Mouse (Mus musculus) CD4-positive, CD25-positive, alpha-beta regulatory T cell, adult 4 months (primary cell): Measurements from ENCODE around the gene Auts2. TPM values are rescaled to one million over a fixed set of nuclear protein-coding genes. Genes with fewer than 3 reads are reported as not detected.

Experiments used
- ATAC-seq: one replicate; pipeline ENCODE4 v1.8.0; 2017
- polyA plus RNA-seq, 2 experiments: library from polyadenylated mRNA; unstranded; fragments of 100-300 nt; shearing (Covaris generic); gene quantifications; one replicate each; pipeline ENCODE4 v1.2.1; 2017

The Auts2 gene
- polyA plus RNA-seq, 2 experiments from 2014 or later: 0.75 TPM; not detected in 1

DNA sequence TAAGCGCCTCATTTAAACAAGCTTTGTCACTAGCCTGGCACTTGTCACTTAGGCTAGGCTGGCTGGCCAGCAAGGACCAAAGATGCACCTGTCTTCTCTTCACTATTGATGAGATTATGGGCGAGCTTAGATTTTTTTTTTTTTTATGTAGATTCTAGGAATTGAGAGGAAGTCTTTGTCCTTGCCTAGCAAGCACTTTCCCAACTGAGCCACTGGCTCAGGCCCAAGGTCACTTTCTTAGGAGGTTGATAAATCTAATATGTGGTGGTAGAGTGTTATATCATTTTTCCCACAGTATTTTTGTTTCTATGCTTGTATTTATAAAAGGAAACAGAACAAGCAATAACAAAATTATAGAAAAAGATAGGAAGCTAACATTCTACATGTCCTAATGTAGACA, 571.2 kb downstream of the Auts2 start:
- ATAC-seq: no peak

DNA sequence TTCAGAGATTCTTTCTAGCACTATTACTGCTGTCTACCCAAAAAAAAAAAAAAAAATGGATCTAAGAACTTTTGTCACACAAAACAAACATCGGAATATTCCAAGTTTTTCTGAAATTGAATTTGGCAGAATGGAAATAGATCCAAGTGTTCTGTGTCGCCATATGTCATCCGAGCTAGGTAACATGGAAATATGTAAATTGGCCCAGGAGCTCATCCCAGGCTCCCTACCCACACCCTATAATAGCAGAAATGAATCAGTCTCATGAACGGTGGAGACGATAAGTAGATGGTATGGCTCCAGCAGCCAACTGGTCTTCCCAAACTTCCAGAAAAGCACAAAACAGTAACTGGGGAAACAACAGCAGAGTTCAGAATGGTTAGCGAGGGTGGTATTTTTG, 577.6 kb downstream of the Auts2 start:
- ATAC-seq: no peak

DNA sequence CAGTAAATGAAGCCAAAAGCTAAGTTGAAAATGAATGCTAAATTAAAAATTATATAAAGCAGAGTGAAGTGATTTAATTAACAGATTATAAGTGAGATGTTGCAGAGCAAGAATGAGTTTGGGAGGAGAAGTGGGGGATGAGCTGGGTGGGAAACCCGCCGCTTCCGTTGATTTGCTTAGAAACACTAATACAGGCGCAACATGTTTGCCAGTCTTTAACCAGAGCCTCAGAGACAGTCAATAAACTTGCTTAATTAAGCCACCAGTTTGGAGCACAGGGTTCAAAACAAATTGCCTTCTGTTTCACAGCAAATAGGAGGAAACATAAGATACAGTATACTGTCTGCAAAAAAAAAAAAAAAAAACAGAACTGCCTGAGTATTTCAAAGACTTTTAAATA, 579.6 kb downstream of the Auts2 start:
- ATAC-seq: no peak

DNA sequence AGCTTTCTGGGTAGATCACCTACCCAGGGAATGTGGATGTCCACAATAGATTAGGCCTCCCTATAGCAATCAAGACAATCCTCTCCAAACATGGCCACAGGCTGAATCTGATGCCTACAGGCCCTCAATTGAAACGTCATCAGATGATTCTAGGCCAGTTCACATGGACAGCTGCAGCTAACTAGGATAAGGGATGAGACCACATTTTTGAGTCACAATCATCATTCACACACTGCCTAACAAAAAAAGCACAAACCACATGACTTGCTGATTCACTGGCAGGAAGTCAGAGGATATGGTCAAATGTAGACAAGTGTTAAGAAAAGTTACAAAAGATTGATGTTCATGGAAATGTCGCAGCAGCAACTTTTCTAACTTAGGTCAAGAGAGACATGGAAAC, 581.3 kb downstream of the Auts2 start:
- ATAC-seq: no peak

DNA sequence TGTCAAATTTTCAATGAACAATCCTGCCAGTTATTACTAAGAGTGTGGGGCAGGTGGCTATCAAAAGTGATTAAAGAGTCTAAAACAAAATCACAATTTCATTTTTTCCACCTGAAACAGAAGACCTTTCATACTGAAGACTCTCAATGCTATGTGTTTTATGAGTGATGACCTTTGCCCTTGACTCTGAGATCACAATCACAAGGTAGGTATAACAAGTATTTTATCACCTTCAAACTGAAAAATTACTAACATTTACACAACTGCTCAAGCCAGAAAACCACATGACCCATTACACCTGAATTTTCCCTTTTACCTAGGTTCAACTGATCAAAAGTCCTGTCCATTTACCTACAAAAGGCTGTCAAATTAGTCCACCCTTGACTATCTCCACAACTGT, 582.7 kb downstream of the Auts2 start:
- no peak for ATAC-seq

DNA sequence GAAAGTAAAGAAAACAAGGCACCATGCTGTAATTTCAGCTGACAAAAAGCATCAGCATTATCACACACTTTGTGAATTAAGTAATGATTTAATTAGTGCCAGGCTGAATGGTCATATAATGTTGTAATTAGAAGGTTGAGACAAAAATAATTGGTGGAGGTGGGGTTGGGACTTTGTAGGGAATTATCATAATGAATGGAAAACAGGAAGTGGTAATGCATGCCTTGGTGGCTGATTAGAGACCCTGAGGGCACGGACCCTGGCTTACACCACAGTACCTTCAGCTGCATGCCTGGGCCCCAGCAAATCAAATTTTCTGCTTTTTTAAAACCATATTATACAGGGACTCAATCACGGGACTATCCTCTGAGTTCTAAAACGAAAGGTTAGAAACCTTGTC, 586.1 kb downstream of the Auts2 start:
- ATAC-seq: no peak

DNA sequence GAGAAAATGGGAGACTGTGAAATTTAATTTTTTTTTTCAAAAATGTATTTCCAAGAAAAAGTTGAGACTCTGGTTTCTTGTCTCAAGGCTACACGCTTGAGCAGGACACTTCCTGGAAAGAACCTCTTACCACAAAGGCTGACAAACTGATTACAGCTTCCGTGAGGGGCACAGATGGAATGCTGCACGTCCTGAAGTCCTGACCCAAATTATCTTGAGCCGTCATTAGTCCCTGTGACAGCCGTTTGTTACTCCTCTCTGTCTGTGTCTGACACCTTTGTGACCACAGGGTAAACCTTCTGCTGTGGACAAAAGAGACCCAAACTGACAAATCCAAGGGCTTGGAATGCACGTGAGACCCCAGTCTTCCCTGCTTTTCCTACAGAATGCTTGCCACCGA, 587.1 kb downstream of the Auts2 start:
- no peak for ATAC-seq

DNA sequence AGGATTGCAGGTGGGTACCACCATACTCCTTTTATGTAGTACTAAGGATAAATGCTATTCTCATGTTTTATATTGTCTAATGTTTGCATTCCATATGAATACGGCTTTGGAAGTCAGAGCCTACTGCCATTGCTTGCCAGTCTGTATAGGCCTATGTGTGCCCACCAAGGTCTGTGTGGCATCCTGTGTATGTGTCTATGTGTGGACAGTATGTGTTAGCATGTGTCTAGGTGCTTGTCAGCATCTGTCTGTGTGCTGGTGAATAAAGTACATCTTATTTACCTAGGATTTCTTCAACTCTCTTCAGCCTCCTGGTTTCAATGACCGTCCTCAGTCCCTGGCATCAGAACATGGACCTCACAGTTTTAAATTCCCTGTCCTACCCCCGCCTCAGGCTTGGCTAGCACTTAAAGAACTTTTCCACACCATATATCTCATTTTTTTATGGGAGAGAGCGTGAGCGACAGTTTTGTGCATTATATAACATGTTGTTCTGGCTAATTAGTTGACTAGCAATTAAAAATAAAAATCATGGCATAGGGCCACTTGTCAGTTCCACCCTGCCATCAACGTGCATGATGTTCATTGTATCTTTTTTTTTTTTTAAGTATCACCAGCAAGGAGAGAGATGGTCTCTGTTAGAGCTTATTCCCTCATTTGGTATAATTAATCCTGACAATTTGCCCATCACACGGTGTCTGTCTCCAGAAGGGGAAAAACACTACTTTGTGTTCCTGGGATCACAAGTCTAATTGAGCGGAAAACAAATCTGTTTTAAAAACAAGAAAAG, 587.7 kb downstream of the Auts2 start:
- ATAC-seq: no peak

DNA sequence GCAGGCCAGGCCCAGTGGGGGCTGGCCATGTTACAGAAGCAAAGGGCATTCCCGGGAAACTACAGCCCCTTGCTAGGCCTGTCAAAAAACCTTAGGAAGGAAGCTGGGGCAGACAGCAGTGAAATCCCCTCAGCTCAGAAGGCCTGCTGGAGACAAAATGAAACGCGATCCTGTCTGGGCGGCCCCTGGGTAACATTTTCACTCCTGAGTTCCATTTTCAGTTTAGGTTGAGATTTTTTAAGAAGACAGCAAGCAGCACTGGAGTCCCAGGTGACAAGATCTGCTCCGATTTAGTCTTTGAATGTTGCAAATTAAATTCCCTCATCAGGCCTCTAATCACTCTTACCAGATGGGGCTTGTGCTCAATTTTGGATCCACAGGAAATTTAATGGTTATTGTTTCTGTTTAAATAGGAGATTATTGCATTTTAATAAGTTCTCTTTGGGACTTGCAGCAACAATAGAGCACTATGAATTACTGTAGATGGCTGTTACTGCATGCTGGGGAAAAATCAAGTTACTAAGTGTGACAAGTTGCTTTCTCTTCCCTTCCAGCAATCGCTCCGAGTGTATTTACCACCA, 594.5 kb downstream of the Auts2 start:
- ATAC-seq: no peak

DNA sequence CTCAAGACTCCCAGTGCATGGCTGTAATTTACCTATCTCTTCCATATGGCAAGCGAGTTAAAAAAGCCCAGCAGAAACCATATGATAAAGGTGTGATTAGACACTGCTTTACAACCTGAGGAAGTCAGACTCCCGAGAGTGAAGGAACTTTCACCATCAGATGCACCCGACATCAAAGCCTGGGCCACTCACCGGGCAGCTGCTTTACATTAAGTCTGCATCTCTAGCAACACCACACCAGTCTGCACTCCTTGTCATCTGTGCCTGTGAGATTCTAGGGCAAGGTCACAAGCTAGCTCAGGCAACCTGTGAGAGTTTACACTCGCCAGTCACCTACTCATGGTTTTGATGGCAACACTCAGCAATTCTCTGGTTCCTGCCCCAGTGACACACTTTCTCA, 596.3 kb downstream of the Auts2 start:
- ATAC-seq: no peak

DNA sequence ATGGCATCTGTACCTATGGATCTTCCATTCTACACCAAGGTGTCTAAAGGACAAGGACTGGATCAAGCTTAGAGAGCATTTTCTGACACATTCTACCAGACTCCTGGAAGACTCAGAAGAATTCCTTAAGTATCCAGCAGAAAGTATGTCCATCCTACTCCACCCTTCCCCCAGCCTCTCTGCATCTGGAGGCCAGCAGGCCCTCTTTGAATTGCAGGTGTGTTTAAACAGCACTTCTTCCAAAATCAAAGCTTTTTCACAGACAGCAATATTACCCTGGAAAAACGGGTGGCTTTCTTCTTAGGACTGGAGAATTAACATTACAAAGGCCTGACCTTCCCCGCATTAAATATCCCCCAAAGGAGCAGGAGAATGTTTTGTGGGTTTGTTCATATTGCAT, 598.4 kb downstream of the Auts2 start:
- ATAC-seq: no peak

DNA sequence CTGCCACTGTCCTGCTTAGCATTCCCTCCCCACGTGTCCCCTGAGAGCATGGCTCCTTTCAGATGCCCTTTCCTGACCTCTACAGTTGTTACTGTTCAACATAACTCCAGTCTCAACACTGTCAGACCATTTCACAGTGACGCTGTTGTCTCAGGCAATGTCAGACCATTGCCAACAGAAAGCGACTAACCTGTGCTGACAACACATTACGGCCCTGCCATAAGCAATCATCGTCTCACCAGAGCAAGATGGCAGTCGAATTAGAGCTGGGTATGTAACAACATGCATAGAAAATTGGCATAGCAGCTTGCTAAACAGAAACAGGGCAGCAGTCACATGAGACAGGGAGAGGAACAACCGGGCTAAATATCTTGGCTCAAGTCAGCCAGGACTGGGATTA, 614.4 kb downstream of the Auts2 start:
- no peak for ATAC-seq

DNA sequence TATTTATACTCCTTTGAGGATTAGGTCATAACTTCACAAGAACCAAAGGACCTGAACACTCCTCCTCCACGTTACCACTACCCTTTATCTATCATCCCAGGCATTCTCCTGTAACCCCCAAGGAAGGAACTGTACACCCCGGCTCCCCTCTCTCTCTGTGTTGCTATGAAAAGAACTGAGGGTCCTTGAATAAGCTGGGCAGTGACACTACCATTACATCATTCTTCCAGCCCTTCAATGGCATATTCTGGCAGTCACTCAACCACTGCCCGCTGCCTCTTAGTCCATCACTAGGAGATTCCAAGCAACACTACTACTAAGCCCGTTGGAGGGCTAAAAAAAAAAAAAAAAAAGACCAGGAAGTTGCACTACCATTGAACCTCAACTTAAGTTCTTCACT, 620.4 kb downstream of the Auts2 start:
- ATAC-seq: no peak

DNA sequence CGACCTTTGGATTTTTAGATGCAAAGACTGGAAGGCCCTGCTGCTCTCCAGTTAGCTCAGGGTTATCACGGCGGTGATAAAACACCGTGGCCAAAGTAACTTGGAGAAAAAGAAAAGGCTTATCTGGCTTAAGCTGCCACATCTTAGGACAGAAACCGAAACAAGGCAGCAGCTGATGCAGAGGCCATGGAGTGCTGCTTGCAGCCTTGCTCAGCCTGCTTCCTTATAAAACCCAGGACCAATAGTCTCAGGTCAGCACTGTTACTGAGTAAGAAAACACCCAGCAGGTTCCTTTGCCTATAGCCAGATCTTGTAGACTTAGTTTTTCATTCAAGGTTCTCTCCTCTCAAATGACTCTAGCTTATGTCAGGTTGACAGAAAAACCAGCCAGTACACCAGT, 621.0 kb downstream of the Auts2 start:
- ATAC-seq: no peak

DNA sequence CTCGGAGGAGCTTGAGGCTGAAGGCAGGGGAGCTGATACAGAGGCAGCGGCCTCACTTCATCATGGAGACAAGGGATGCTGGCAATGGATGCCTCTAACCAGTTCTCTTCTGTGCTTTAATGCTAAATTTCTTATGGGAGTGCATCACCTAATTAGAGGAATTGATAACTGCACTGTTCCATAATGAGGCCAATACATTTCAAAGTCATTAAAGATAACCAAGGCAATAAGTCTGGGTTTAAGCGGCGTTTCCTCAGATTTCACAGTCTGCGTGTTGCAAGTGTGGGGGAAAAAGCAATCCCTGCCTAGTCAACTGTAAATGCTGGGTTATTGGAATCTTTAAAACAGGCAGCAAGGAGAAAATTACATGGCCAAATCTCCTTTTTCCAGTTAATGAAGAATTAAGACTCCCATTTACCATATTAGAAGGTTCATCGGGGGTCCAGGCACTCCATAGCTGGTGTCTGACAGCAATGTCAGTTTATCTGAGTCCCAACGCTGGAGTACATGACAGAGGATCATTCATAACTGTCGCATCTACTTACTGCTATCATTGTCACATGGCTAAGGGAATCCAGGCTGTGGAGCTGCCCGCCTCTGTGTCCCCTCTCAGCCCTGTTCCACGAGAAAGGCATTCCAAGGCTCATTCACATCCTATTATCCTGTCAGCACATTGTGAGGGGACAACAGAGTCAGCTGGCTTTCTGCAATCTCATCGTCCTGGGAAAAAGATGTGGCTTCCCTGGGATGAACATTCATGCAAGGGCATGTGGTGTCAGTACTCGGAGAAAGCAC, 623.0 kb downstream of the Auts2 start:
- ATAC-seq: no peak

DNA sequence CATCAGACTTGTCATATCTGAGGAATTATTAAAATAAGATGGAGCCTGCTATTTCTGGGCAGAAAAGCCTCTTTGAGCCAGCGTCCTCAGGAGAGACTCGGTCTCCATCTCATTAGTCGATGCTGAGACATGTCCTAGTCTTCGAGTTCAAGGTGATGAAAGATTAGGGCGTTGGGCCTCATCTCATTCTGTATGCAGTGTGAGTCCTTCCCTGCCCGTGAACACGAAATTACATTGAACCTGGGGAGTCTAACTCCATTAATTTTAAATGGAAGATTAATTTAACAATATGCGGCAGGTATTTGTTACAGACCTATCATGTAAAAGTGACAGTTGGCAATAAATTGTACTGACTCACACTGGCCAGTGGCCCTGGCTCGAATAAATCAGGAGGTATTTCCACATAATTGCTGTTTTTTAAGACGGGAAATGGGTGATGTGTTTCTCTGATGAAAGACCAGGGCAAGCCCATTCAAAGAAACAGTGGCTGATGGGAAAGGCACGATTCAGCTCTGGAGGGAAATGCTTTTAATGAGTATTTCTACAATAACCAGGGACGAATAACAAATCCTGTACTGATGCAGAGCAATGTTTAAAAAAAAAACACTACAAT, 626.2 kb downstream of the Auts2 start:
- ATAC-seq: no peak

DNA sequence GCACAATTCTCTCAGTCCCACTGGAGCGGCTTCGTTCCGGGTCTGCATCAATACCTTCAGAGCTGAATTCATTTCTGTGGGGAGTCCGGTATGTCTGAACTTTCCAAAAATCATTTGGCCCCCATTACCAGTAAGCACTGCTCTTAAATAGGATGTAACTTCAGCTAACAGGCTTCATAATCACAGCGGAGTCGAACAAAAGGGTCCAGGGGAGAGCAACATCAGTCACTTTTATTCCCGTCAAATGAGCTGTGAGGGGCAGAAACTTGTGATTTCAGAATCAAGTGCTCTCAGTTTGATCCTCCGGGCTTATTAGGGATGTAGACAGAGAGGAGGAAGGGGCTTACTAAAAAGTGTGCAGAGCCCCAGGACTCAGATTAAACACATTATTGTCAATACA, 629.6 kb downstream of the Auts2 start:
- no peak for ATAC-seq

DNA sequence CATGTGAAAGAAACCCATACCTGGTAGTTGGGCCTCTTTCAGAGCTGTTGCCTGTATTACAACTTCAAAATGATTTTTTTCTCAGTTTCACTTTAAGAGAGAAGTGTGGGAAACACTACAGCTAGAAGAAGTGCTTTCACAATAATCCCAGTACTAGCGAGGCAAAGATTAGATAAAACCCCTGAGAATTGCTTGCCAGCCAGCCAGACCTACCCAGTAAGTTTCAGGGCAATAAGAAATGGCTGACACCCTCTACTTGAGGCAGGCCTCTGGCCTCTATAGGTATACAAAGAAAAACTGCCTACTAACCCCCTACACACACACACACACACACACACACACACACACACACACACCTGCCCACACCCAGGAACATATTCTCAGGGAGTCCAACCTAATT, 630.2 kb downstream of the Auts2 start:
- no peak for ATAC-seq

DNA sequence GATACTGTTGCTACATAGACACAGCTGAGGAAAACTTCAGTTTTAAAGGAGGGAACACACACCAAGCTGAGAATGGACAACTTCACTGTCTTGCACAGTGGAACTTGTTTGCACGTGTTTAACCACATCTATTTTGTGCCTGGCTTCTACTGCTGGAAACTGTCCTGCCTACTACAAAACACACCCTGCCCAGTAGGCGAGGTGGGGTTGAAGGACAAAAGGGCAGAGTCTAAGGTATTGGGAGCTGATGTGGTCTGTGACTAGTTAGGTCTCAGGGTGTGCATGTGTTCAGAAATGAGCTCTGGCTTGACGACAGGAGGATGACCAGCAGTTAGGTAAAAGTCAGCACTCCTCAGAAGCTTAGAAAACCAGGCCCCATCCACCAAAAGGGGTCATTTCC, 636.8 kb downstream of the Auts2 start:
- ATAC-seq: no peak

DNA sequence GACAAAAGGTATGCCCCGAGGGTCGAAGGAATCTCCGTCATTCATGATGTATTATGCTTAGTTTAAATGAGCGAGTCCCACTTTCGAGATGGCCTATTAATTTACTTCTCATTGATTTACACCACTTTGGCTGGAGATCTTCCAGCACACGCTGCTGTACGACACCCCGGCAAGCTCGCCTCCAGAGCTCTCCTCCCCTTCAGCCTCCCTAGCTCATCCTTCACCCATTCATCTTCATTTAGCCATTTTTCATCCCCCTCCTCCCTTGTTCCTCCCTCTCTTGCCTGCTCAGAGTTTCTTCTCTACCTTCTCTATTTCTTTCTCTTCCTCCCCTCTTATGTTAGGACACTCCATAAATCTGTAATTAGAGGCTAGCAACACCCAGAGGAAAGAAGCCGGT, 638.7 kb downstream of the Auts2 start:
- ATAC-seq: no peak

DNA sequence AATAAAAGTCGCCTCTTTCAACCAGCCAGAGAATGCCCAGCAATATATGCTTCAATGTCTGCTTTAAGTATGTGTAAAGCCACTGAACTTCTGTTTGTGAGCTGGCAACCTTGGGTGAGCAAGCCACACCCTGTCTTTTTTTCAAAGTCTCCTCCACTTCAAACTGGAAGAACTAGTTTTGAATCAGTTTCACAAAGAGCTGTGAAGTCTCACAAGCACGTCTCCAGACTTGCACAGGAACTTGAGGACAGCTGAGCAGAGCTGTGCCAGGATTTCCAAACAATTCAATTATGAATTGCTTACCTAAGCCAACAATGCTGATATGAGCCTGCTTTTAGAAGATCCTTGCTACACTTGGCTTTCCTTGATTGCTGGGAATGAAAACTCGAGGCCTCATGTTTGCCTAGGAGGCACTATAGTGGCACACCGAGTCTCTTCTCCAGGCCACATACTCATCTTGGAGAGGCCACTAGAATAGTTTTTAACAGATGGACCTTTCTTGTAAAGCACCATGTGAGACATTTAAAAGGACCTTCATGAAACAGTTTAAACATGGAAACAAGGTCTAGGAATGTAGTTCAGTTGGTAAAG, 645.0 kb downstream of the Auts2 start:
- ATAC-seq: no peak

DNA sequence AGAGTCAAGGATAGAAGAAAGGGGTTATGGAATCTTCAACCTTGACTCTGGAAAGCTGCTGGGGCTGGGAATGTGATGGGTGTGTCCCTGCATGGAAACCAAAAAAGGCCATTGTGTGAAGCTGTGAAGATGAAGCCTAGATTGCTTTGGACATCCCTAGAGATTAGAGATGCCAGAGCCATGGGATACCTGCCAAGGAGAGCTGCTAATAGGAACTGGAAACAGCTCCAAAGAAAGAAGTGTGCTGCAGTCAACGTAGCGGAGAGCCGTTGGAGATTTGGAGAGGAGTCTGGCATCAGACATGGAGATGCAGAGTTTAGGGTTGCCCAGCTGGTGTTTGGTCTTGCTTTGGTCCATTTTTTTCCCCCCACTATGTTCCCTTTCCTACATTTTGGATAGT, 656.5 kb downstream of the Auts2 start:
- no peak for ATAC-seq

DNA sequence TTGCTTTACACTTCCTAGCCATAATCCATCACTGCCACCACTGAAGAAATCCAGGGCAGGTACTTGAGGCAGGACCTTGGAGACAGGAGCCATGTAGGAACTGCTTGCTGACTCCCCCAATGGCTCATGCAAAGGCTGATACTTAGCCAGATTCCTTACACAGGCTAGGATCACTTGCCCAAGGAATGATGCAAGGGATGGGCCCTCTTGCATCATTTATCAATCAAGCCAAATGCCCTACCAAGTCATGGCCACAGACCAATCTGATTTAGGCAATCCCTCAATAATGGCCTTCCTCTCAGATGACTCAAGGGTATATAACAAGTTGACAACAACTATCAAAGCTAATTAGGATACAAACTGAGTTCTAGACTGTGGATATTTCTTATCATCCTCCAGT, 666.6 kb downstream of the Auts2 start:
- no peak for ATAC-seq
